In genomic region chr15:97517188-97517587, GRCm38 (mm10) we compare ENCODE assay signal across 23 mouse cellular contexts.
"Had no signal": no experiment of that assay in that cellular context is flagged by ENCODE, and none has a peak within 500 bp of the region (broad histone marks: within the 10 kb centered on the region; RNA-seq: fewer than 3 reads in every experiment).

No protein-coding gene starts in this region.

- H3K36me3 ChIP-seq: heart, embryonic 13.5 days; heart, embryonic 15.5 days; hindbrain, embryonic 15.5 days; kidney, embryonic 15.5 days; limb, embryonic 13.5 days; limb, embryonic 15.5 days; liver, embryonic 12.5 days had no signal

- H3K4me1 ChIP-seq: heart, embryonic 13.5 days; heart, embryonic 15.5 days; limb, embryonic 13.5 days; limb, embryonic 15.5 days; liver, embryonic 12.5 days had no signal

- DNase-seq: gastrocnemius, adult 2 months; gastrocnemius, postnatal 10 days; gastrocnemius, postnatal 25 days; heart, adult 2 months; heart, postnatal 14 days; heart, postnatal 4 days; kidney, adult 11 months; kidney, adult 2 months; kidney, adult 9 months; kidney, postnatal 36 days; layer of hippocampus, adult 9-11 months; layer of hippocampus, postnatal 36 days had no signal

- H3K9me3 ChIP-seq: heart, embryonic 13.5 days; heart, embryonic 15.5 days; hindbrain, embryonic 15.5 days; kidney, embryonic 15.5 days; limb, embryonic 13.5 days; limb, embryonic 15.5 days; liver, embryonic 12.5 days had no signal

- H3K4me2 ChIP-seq: heart, embryonic 11.5 days; heart, embryonic 13.5 days; heart, embryonic 15.5 days; hindbrain, embryonic 15.5 days; kidney, embryonic 15.5 days; limb, embryonic 13.5 days; limb, embryonic 15.5 days; liver, embryonic 12.5 days had no signal

- H3K27ac ChIP-seq: gastrocnemius, adult 2 months; heart, adult 2 months; heart, embryonic 13.5 days; heart, embryonic 15.5 days; kidney, embryonic 15.5 days; kidney, postnatal 0 days; limb, embryonic 13.5 days; limb, embryonic 15.5 days; liver, embryonic 12.5 days had no signal

- ATAC-seq: forebrain, embryonic 16.5 days; intestine, embryonic 16.5 days; liver, embryonic 12.5 days had no signal

- H3K9ac ChIP-seq: heart, embryonic 13.5 days; heart, embryonic 15.5 days; hindbrain, embryonic 15.5 days; kidney, embryonic 15.5 days; limb, embryonic 13.5 days; limb, embryonic 15.5 days; liver, embryonic 12.5 days had no signal

- H3K4me3 ChIP-seq: gastrocnemius, adult 2 months; heart, adult 2 months; heart, embryonic 13.5 days; heart, embryonic 15.5 days; hindbrain, embryonic 15.5 days; kidney, embryonic 15.5 days; limb, embryonic 13.5 days; limb, embryonic 15.5 days; liver, embryonic 12.5 days had no signal

- H3K27me3 ChIP-seq: heart, embryonic 13.5 days; heart, embryonic 15.5 days; hindbrain, embryonic 15.5 days; kidney, embryonic 15.5 days; limb, embryonic 13.5 days; limb, embryonic 15.5 days; liver, embryonic 12.5 days had no signal
